Mouse (Mus musculus) heart, postnatal 0 days (tissue): ENCODE measurements around the gene Tmem132a. TPM values are rescaled to one million over a fixed set of nuclear protein-coding genes. Genes with fewer than 3 reads are reported as not detected.

Source experiments
- ATAC-seq: fragments of 200-750 bp; cut with Nextera tagmentation; 2 replicates; pipeline ENCODE4 v1.8.0; 2017; ENCODE audit warnings: low read depth, moderate number of reproducible peaks, moderate library complexity; ENCODE audit not compliant: insufficient read depth
- DNase-seq: peaks from one replicate; pipeline ENCODE4 v3.0.0-alpha.2; 2016; ENCODE audit warnings: low spot score
- H3K27ac ChIP-seq: fragments of 300-500 bp; sonication (generic); 2 replicates; pipeline ENCODE4 v1.5.1; 2014; ENCODE audit warnings: low read depth, mild to moderate bottlenecking
- H3K27me3 ChIP-seq: fragments of 300-500 bp; sonication (generic); 2 replicates; pipeline ENCODE4 v1.6.1; 2014; ENCODE audit warnings: low read length, mixed read lengths; ENCODE audit not compliant: control insufficient read depth, insufficient read depth
- H3K36me3 ChIP-seq: fragments of 300-500 bp; sonication (generic); replicated peaks from 2 replicates; pipeline ENCODE4 v1.6.1; 2014; ENCODE audit warnings: low read length, mixed read lengths; ENCODE audit not compliant: control insufficient read depth, insufficient read depth
- H3K4me1 ChIP-seq: fragments of 300-500 bp; sonication (generic); 2 replicates; pipeline ENCODE4 v1.6.1; 2014; ENCODE audit warnings: antibody characterized with exemption; ENCODE audit not compliant: control insufficient read depth, insufficient read depth
- H3K4me2 ChIP-seq: fragments of 300-500 bp; sonication (generic); 2 replicates; pipeline ENCODE4 v1.6.1; 2014; ENCODE audit warnings: low read depth, mild to moderate bottlenecking, low read length, moderate library complexity
- H3K4me3 ChIP-seq: fragments of 300-500 bp; sonication (generic); 2 replicates; pipeline ENCODE4 v1.5.1; 2014; ENCODE audit warnings: low read depth, low read length
- H3K9ac ChIP-seq: fragments of 300-500 bp; sonication (generic); replicated peaks from 2 replicates; pipeline ENCODE4 v1.6.1; 2014; ENCODE audit warnings: low read depth, low read length, mixed read lengths
- H3K9me3 ChIP-seq: fragments of 300-500 bp; sonication (generic); replicated peaks from 2 replicates; pipeline ENCODE4 v1.6.1; 2016; ENCODE audit warnings: low read length; ENCODE audit not compliant: control insufficient read depth
- CTCF ChIP-seq: IDR thresholded peaks from 2 replicates; pipeline ENCODE4 v1.5.1; 2016; ENCODE audit warnings: antibody characterized with exemption, control low read depth, low read depth
- EP300 ChIP-seq: IDR thresholded peaks from 2 replicates; pipeline ENCODE4 v1.6.1; 2016; ENCODE audit warnings: antibody characterized with exemption, low read depth
- WGBS: fragments of 180-500 bp; shearing (Covaris S2); extraction: QIAGEN DNeasy Blood & Tissue Kit; methylation state at CpG from one replicate; pipeline ENCODE4 v1.1.7; 2014; 5-methylcytosine and 5-hydroxymethylcytosine counted together
- polyA plus RNA-seq: library from polyadenylated mRNA; unstranded; fragments of >200 nt; fragmentation: Nextera tagmentation; extraction: Ambion mirVana; gene quantifications from 2 replicates; pipeline ENCODE4 v1.2.1, GENCODE M21; 2015
- total RNA-seq: library from RNA; depleted of rRNA; stranded (reverse); fragments of >200 nt; gene quantifications from 2 replicates; pipeline ENCODE4 v1.2.3, GENCODE M21; 2014; ENCODE audit warnings: low replicate concordance

Gene Tmem132a
- total and polyA plus RNA-seq, 2 experiments from 2014 or later: 19.5 to 69.1 TPM

GRCm38 (mm10) chr19:10901046-10901445 is 31.3 kb upstream of the Tmem132a start:
- no peaks in the 10 kb centered on the region for H3K27me3 ChIP-seq
- H3K4me2 ChIP-seq: no peak overlapping the region
- WGBS: 92% methylated on average over 5 of the region's 5 CpGs
- no peak overlapping the region for H3K9ac ChIP-seq
- no peak for ATAC-seq
- peaks cover 84% of the 10 kb centered on the region for H3K36me3 ChIP-seq
- H3K4me3 ChIP-seq: no peak overlapping the region
- no peaks in the 10 kb centered on the region for H3K9me3 ChIP-seq
- H3K4me1 ChIP-seq: peaks cover 37% of the 10 kb centered on the region
- no peak for DNase-seq
- no peak for TF ChIP-seq EP300
- TF ChIP-seq CTCF: no peak
- H3K27ac ChIP-seq: no peak overlapping the region

- H3K27ac ChIP-seq: peak overlapping the region; percentile 62
- ATAC-seq: peak; percentile 28; the same call in 1 of the 2 replicates
- H3K4me2 ChIP-seq: no peak overlapping the region
- peak; percentile 49 for DNase-seq
- H3K9me3 ChIP-seq: no peaks in the 10 kb centered on the region
- WGBS: 16% methylated on average over 6 of the region's 6 CpGs
- H3K4me1 ChIP-seq: peaks cover 36% of the 10 kb centered on the region
- H3K9ac ChIP-seq: no peak overlapping the region
- peaks cover 77% of the 10 kb centered on the region for H3K36me3 ChIP-seq
- H3K4me3 ChIP-seq: no peak overlapping the region
- H3K27me3 ChIP-seq: no peaks in the 10 kb centered on the region
- TF ChIP-seq CTCF: no peak
- TF ChIP-seq EP300: no peak
Measured at GRCm38 (mm10) chr19:10900315-10900714, 30.6 kb upstream of the Tmem132a start.

- TF ChIP-seq CTCF (no peak), EP300 (no peak)
- H3K4me1 ChIP-seq: peaks cover 32% of the 10 kb centered on the region
- DNase-seq: no peak
- H3K9ac ChIP-seq: peak overlapping the region; percentile 96; the same call in 1 of the 2 replicates
- peak overlapping the region; percentile 96 for H3K27ac ChIP-seq
- H3K9me3 ChIP-seq: no peaks in the 10 kb centered on the region
- H3K27me3 ChIP-seq: no peaks in the 10 kb centered on the region
- peak overlapping the region; percentile 90 for H3K4me2 ChIP-seq
- peaks cover 49% of the 10 kb centered on the region for H3K36me3 ChIP-seq
- ATAC-seq: no peak
- H3K4me3 ChIP-seq: peak overlapping the region; percentile 93; the same call in 1 of the 2 replicates
- 50% methylated on average over 8 of the region's 8 CpGs for WGBS
Measured at GRCm38 (mm10) chr19:10897491-10897890, 27.8 kb upstream of the Tmem132a start.

- WGBS: 20% methylated on average over 7 of the region's 7 CpGs
- peak; percentile 25; the same call in 1 of the 2 replicates for ATAC-seq
- H3K9me3 ChIP-seq: no peaks in the 10 kb centered on the region
- H3K9ac ChIP-seq: peak overlapping the region; percentile 96
- peak overlapping the region; percentile 96 for H3K27ac ChIP-seq
- H3K4me1 ChIP-seq: peaks cover 32% of the 10 kb centered on the region
- H3K27me3 ChIP-seq: no peaks in the 10 kb centered on the region
- peaks cover 43% of the 10 kb centered on the region for H3K36me3 ChIP-seq
- TF ChIP-seq CTCF (no peak), EP300 (no peak)
- peak overlapping the region; percentile 93 for H3K4me3 ChIP-seq
- DNase-seq: peak; percentile 82
- peak overlapping the region; percentile 90 for H3K4me2 ChIP-seq
Measured at GRCm38 (mm10) chr19:10896849-10897248, 27.1 kb upstream of the Tmem132a start.

- Histone ChIP-seq H3K27me3 (no peaks in the 10 kb centered on the region), H3K4me3 (peak overlapping the region; percentile 93), H3K9ac (peak overlapping the region; percentile 96), H3K27ac (peak overlapping the region; percentile 96), H3K4me2 (peak overlapping the region; percentile 90), H3K9me3 (no peaks in the 10 kb centered on the region), H3K36me3 (peaks cover 31% of the 10 kb centered on the region), H3K4me1 (peaks cover 32% of the 10 kb centered on the region)
- no peak for DNase-seq
- WGBS: 1% methylated on average over 16 of the region's 16 CpGs
- TF ChIP-seq EP300 (no peak), CTCF (no peak)
- ATAC-seq: no peak
Measured at GRCm38 (mm10) chr19:10895708-10896107, 26.0 kb upstream of the Tmem132a start.

- DNase-seq (peak; percentile 99), ATAC-seq (peak; percentile 93)
- Histone ChIP-seq H3K9ac (peak within 1 kb of the TSS; percentile 96), H3K4me1 (peaks cover 25% of the 10 kb centered on the region), H3K4me2 (peak within 1 kb of the TSS; percentile 90), H3K36me3 (peaks cover 25% of the 10 kb centered on the region), H3K27ac (peak within 1 kb of the TSS; percentile 96), H3K4me3 (peak within 1 kb of the TSS; percentile 93), H3K27me3 (no peaks in the 10 kb centered on the region), H3K9me3 (no peaks in the 10 kb centered on the region)
- WGBS: under 1% methylated on average over 42 of the region's 43 CpGs
- 0 out of 2 replicates have a peak, but pooled peaks have one; percentile 43 for TF ChIP-seq EP300
- TF ChIP-seq CTCF: 0 out of 2 replicates have a peak, but pooled peaks have one; percentile 5
Measured at GRCm38 (mm10) chr19:10895016-10895528, 25.3 kb upstream of the Tmem132a start, which contains the start of gene Prpf19. Gene Prpf19, plus strand, starts transcription at chr19:10895231.
